Mouse (Mus musculus): ENCODE data around the gene Ftl1. TPM values are rescaled to one million over a fixed set of nuclear protein-coding genes. Genes with fewer than 3 reads are reported as not detected.
"Not testable (repeated sequence)": the region's sequence is repeated elsewhere in the genome, so short reads cannot be mapped to it uniquely, and the experiment has no call there.

Gene Ftl1
- total RNA-seq, 2 experiments from 2014 or later: 302 to 316 TPM

DNA sequence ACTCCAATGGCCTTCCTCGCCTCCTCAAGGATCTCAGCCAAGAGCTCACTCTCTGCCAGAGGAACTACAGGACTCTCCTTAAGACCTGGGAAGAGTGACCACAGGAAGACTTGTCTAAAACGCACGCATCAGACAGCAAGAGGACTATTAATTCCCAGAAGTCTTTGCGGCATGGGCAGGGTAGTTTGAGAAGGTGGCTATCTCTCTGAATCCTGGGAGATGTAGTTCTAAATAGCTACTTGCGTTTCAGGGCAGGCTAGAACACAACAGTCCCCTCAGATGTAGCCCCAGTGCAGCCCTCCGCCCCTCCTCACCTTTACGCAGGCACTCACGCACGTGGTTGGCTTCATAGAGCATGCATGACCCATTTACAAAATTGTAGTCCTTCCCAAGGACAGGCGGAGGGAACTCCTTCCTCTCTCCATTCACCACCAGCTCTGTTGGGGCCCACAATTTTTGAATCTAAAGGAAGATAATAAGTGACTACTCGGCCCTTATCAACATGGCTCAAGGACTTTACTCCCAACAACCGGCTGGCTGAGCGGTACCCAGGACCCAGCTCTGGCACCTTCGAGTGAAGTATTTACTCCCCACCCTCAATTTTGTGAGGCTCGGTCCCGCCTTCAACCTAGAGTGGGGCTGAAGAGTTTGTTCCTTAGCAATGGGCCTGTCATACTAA is 15.7 kb upstream of the Ftl1 start:
- DNase-seq: no peak

- peak; percentile 81 for DNase-seq
These were observed 11.2 kb upstream of the Ftl1 start for GRCm38 (mm10) chr7:45470869-45471268.

- no peak for DNase-seq
These were observed 7.5 kb upstream of the Ftl1 start for GRCm38 (mm10) chr7:45467090-45467670.

GRCm38 (mm10) chr7:45466283-45467089 is 6.8 kb upstream of the Ftl1 start, which contains the start of gene Bax:
TSS of gene Bax (minus strand) at chr7:45466898.
- peak; percentile 96 for DNase-seq

DNA sequence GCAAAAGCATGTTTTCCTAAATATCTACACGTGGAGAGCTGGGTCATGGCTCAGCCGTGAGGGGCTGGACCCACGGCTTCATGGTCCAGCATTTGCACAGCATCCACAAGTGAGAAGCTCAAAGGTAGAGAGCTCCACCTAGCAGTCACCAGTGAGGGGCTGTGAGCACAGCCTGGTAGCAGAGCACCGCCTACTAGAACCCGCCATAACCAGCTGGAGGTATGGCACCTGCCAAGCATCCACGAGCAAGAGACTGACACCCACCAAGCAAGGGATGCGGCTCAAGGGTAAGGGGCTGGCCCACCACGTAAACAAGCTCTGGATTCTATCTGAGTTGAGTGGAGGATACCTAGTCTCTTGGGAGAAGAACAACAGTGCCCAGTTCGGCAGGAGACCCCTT is 5.9 kb upstream of the Ftl1 start:
- DNase-seq: no peak

- DNase-seq: no peak
These were observed 5.4 kb upstream of the Ftl1 start for GRCm38 (mm10) chr7:45465112-45465511.

GRCm38 (mm10) chr7:45463987-45464778 is 4.5 kb upstream of the Ftl1 start:
- DNase-seq: no peak

- DNase-seq: not testable (repeated sequence)
These were observed 3.2 kb upstream of the Ftl1 start for GRCm38 (mm10) chr7:45462868-45463267.

DNA sequence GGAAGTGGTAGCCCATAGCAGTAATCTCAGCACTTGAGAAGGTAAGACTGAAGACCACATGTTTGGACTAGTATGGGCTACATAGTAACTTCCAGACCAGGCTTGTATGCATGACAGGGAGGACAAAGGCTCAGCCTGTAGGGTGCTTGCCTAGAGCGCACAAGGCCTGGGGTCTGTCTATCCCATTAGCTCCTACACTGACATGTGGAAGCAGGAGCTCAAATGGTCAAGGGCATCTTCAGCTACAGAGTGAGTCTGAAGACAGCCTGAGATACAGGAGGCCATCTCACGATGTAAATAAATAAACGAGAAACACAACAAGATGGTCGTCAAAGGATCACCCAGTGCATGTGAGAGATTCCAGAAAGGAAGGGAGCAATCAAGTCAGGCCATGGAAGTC is 2.6 kb upstream of the Ftl1 start:
- no peak for DNase-seq

DNA sequence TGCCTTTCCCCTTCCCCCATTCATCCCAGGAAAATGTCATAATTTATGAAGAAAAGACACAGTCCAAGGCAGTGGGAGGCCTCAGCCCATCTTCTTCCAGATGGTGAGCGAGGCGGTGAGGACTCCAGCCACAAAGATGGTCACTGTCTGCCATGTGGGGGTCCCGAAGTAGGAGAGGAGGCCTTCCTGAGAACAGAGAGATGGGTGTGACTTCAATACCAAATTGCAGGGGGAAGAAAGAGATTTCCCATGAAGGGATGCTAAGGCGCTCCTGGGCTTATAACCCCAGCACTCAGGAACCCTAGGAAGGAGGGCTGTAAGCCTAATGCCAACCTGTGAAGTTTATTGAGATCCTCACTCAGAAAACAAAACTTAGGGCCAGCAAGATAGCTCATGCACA is 2.1 kb upstream of the Ftl1 start:
- DNase-seq: no peak

DNA sequence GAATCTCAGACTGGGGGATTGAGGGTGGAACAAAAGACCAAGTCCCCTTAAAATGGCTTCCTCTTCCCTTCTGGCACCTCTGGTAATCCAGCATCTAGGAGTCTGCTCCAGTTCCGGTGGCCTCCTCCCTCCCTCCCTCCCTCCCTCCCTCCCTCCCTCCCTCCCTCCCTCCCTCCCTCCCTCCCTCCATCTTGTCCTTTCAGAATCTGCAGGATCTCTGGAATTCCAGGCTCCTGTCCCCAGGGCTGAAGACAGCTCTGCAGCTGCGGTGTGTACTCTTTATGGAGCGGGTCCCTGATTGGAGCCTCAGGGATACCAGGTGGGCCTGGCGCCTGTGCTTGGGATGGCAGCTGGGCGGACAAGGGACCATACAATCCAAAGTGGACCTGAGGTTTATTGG is 1.6 kb upstream of the Ftl1 start:
- DNase-seq: no peak

GRCm38 (mm10) chr7:45460860-45461314 is 1.2 kb upstream of the Ftl1 start:
- DNase-seq: peak; percentile 75

GRCm38 (mm10) chr7:45460377-45460776 is 693 bp upstream of the Ftl1 start:
- no peak for DNase-seq

DNA sequence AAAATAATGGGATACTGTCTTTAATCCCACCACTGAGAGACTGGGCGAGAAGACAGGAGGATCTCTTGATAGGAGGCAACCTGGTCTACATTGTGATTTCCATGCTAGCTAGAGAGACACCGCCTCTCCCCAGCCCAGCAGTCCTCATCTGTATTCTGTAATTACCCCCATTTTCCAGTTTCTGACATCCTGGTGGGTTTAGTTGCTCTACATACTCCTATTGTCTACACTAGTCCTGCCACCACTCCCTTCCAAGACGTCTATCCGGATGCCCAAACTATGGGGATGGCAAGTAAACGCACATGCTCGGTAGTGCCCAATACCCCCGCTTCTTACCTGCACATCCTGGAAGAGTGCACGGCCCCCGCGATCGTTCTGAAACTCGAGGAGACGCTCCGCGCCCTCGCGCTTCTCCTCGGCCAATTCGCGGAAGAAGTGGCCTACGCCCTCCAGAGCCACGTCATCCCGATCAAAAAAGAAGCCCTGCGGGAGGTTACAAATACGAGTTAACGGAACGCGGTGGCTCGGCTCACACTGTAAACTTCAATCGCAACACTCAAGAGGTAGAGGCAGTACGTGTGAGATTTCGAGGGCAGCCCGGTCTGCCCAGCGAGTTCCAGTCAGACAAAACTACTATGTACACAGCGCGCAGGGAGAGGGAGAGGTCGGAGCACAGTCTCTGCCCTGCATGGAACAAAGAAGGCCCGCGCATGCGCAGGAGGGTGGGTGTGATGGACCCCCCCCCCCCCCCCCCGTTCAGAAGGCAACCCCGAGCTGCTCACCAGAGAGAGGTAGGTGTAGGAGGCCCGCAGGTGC is 728 bp downstream of the Ftl1 start:
- DNase-seq: peak; percentile 90

- DNase-seq: no peak
These were observed 2.3 kb downstream of the Ftl1 start for GRCm38 (mm10) chr7:45457204-45458060.

DNA sequence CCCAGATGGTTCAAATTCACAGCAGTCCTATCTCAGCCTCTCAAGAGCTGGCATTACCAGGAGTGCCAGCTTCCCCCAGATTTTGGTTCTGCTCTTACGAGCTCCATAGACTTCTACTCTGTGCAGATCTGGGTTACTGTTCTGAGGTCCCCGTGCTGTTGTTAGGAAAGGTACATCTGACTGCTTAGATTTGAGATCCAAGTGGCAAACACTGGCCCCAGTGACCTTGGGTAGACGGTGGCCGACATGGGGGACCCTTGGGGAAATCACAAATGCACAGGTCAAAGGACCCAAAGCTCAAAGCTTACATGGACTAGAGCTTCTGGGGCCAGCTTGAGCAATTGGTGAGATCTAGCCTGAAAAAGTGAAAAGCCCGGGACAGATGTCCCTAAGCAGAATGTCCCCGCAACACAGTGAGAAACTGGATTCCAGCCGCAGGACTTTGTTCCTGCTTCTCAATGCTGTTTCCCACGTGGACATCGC is 2.9 kb downstream of the Ftl1 start:
- no peak for DNase-seq

GRCm38 (mm10) chr7:45455932-45456696 is 3.6 kb downstream of the Ftl1 start:
- no peak for DNase-seq

DNA sequence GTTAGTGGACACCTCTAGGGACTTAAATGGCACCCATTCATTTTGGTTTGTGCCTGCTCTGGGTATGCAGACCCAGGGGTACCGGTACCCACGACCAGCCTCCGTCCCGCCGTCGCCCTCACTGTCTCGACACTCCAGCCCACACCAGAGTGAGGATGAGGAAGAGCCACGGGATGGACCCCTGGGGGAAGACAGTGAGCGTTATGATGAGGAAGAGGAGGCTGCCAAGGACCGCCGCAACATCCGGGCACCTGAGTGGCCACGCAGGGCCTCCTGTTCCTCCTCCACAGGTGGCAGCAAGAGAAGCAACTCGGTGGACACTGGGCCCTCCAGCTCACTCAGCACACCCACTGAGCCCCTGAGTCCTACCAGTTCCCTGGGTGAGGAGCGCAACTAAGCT is 4.7 kb downstream of the Ftl1 start:
- DNase-seq: no peak

DNA sequence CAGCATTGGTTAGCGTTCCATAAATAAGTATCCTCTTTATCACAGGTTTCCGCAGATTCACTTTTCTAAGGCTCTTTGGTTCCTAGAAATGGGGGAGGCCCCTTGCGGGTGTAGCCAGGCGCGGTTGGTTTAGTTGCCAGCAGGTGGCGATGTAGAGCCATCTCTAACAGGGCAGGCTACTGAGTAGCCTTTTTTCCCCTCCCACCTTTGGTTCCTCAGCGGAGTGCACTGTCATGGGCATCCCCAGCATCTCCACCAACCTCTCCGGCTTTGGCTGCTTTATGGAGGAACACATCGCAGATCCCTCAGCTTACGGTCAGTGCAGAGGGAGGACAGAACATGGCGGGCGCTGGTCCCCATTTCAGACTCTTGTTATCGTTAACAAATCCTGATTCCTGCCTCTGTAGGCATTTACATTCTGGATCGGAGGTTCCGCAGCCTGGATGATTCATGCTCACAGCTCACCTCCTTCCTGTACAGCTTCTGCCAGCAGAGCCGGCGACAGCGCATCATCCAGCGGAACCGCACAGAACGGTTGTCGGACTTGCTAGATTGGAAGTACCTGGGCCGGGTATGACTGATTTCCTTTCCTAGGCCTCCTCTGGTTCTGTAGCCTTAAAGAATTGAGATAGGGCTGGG is 8.2 kb downstream of the Ftl1 start:
- peak; percentile 90 for DNase-seq
